Mouse (Mus musculus) granulocyte monocyte progenitor cell, adult 5-6 weeks (primary cell): ENCODE results near the gene Pgk1. TPM values are rescaled to one million over a fixed set of nuclear protein-coding genes. Genes with fewer than 3 reads are reported as not detected.
"Not testable (repeated sequence)": the region's sequence is repeated elsewhere in the genome, so short reads cannot be mapped to it uniquely, and the experiment has no call there.

Experiments used
- ATAC-seq: replicated peaks from 2 replicates; pipeline ENCODE4 v1.8.0; 2016; ENCODE audit warnings: mild to moderate bottlenecking, moderate TSS enrichment, inconsistent platforms; ENCODE audit not compliant: poor library complexity, severe bottlenecking
- total RNA-seq, 2 experiments: library from RNA; stranded (forward) in 1 of 2; stranded (reverse) in 1 of 2; fragments of 200-712, 200-1000 nt in 1 of 2; fragments of >200 nt in 1 of 2; fragmentation: Nextera tagmentation in 1 of 2; gene quantifications; 2 replicates each; pipeline ENCODE4 v1.2.3; 2014 to 2017

Pgk1 gene
- 363 and 404 TPM in 2 replicates for total RNA-seq (2014; fragmentation: Nextera tagmentation)
- 392 and 401 TPM in 2 replicates for total RNA-seq (2017)

DNA sequence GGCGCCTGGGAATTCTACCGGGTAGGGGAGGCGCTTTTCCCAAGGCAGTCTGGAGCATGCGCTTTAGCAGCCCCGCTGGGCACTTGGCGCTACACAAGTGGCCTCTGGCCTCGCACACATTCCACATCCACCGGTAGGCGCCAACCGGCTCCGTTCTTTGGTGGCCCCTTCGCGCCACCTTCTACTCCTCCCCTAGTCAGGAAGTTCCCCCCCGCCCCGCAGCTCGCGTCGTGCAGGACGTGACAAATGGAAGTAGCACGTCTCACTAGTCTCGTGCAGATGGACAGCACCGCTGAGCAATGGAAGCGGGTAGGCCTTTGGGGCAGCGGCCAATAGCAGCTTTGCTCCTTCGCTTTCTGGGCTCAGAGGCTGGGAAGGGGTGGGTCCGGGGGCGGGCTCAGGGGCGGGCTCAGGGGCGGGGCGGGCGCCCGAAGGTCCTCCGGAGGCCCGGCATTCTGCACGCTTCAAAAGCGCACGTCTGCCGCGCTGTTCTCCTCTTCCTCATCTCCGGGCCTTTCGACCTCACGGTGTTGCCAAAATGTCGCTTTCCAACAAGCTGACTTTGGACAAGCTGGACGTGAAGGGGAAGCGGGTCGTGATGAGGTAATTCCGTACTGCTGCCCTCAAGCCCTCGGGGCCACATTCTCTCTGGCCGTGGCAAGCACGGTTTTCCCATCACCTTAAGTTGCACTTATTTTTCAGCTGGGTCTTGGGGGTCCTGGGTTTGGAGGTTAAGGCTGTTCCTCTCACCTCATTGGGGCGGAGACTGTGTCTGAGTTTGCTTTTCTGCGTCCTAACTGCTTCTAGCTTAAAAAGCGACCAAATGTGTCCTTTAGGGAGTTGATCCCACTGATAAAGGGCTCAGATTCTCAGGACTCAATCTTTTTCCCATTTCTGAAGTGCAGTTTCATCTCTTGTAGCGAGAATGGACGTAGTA is at the start of gene Pgk1:
Pgk1 (plus strand) TSS at position 388 of the 937 bp plus-strand sequence.
- peak; percentile 85 for ATAC-seq

DNA sequence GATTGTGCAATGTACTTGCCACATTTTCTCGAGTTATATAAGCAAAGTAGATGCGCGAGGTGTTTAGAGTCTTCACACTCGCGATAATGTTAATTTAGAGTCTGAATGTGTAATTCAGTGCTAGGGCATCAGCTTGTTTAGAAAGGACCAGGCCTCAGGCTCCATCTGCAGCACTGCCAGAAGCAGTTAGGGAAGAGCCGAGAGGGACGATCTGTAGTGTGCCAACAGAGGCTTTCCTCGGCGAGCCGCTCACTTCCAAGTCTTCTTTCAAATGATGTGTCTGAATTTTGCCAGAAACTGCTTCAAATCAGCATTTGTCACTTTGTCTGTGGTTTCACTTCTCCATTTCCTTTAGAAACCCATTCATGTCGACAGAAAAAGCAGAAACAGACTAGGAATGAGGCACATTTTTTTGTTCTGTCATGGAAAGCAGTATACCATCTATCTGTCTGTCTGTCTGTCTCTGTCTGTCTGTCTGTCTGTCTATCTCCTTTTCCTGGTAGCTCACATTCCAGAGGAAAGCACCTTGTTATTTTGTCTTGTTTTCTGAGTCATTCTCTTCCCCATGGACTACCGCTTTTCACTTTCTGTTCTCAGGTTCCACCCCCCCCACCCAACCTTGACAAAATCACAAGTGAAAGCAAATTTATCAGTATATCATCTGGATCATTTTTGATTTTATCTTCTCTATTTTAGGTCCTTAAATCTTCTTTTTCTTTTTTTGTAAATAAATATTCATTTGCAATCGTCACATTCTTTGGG is 47.4 kb upstream of the Pgk1 start:
- ATAC-seq = peak; percentile 32

DNA sequence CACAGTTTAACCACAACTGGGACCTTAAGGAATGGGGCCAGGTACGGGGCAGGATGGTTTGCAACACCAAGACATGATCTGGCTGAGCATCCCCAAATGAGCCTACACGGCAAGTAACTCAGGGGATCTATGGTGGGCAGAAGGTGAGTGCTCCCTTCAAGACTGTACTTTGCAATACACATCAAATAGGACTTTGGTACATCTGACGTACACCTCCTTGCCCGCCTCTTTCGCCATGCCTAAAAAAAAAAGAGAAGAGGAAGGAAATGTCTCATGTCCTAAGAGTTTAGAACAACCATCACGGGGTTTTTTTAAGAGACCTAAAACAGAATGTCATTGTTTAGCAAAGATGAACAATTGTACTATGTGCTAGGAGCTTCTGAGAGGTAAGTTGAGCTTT is 44.0 kb upstream of the Pgk1 start, which contains the start of gene Tlr13:
Tlr13 (plus strand) TSS at position 269 of the 400 bp plus-strand sequence.
- peak; percentile 80 for ATAC-seq

DNA sequence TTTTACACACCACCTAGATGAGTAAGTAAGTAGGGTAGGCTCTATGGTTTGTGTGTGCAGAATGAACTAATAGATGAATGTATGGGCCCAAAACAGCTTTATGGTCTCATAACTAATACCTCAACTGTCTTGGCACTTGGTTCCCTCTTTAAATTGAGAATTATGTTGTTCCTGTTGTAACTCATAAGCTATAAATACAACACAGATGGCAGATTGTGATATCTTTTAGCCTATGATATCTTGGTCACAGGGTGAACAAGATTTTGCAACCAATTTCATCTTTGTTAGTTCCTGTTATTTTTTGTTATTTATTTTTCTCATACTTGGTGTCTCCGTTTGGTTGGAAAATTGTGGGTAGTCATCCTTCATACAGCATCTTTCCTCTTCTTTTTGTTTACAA is 38.7 kb upstream of the Pgk1 start:
- ATAC-seq = peak; percentile 50

DNA sequence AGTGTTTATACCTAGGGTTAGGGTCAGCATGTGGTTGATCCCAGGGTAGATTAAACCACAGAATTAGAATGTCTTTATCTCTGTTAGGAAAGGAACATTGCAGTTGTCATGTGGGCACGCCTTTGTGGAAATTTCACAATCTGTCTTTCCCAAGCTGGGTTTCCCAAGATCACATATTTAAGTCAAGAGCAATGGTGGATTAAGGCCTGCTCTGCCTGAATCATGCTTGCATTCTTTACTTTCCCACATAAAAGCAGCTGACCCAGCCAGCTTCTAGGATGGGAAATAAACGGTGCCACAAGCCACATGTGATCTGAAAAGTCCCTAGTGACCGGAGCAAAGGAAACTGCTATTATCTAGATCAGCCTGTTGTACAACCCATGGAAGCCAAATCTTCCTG is 37.4 kb upstream of the Pgk1 start:
- ATAC-seq = peak; percentile 56

DNA sequence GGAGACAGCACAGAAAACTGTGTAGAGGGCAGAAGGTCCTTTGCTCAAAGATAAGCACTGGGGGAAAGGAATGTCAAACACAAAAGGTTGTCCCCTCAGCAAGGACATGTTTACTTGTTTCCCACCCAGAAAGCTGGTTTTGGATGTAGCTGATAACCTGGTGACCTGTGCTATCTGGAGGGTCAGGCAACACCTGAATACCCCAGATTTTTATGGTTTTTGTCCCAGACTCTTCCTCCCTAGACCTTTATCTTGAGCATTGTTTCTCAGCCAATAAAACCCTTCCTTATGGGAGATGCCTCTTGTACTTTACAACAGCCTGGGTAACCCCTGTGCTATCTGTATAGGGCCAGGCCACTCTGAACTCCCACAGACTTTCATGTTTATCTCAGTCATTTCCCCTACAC is 32.7 kb upstream of the Pgk1 start:
- ATAC-seq = no peak

DNA sequence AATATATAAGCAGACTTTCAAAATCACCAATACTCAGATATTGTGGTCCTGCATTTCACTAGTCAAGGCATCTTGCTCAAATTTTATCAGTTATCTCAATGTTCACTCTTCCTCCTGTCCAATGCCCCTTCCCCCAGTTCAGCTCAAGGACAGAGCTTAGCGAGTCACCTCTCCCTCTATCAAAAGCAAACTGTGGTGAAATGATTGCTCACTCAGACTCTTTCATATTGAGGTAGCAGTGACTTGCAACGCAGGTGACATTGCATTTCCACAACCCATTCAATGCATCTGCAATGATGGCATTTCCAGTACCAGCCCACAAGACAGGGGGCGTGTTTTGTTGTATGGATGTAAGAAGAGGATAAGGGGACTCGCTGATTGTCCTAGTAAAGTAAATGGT is 31.0 kb upstream of the Pgk1 start:
- ATAC-seq = peak; percentile 11; the same call in 1 of the 2 replicates

DNA sequence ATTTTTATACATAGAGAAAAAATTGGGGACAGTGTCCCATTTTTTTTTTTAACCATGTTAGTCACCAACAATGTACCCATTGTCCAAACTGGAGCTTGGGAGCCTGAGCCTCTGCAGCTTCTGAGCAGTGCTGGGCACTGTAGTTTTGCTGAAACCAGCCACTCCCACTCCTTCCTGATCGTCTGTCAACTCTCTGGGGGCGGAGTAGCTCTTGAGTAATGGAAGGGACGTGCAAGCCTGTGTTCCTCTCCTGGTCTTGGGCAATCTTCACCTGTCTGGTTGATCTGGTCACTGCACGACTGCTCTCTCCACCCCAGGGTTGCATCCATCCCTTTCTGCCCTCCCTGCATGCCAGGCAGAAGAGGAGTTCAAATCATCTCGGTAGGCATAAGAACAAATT is 22.9 kb upstream of the Pgk1 start:
- peak; percentile 97 for ATAC-seq

DNA sequence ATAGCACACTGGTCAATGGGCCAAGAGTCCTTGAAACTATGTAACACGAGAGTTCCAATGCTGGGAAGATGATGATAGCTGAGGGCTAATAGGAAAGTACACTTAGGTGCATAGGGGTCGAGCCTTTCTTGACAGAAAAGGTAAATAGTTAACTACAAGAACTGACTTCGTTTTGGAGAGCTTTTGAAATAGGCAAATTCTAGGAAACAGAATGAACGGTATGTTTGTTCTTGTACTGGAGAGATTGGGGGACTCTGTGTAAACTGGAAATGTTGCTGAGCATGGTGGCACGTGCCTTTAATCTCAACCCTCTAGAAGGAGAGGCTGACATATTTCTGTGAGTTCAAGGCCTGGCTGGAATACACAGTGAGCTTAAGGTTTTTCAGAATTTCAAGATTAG is 22.3 kb upstream of the Pgk1 start:
- ATAC-seq = no peak

DNA sequence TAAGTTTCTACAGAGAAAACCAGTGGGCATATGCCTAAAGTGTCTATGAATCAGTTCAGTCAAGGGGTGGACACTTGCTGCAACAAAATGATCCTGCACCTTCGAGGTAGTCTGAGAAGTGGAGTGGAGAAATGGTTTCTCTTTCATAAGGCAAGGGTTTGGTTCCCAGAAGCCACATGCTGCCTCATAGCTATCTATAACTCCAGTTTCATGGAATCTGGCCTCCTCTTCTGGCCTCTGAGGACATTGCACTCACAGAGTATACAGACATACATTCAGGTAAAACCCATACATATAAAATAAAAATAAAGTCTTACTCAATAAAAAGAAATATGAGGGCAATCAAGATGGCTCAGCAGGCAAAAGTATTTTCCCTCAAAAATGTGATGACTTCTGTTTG is 21.8 kb upstream of the Pgk1 start:
- peak; percentile 95 for ATAC-seq

DNA sequence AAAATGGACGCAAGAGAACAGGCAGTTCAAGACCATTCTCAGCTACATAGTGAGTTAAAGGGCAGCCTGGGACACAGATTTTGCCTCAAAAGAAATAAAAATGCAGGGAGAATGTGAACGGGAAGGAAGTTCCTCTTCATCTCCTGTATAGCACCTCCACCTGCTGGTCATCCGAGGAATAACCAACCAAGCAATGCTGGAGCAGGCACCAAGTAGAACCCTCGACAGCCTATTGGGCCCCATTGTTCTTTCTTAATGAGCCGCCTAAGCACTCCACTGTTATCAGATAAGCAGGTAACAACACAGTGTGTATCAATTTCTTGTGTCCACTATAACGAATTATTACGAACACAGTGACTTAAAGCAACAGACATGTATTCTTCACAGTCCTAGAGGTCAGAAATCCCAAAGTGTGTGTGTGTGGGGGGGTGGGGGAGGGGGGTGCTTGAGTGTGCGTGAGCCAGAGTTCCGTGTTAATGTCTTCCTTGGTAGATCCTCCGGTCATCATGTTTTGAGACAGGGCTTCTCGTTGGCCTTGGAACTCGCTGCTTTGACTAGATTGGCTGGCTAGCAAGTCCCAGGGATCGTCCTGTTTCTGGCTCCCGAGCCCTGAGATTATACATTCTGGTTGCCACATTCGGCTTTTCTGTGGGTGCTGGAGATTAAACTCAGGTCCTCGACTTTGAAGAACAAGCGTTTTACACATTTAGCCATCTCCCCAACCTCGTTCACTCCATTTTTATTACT is 15.6 kb upstream of the Pgk1 start:
- peak; percentile 98 for ATAC-seq

DNA sequence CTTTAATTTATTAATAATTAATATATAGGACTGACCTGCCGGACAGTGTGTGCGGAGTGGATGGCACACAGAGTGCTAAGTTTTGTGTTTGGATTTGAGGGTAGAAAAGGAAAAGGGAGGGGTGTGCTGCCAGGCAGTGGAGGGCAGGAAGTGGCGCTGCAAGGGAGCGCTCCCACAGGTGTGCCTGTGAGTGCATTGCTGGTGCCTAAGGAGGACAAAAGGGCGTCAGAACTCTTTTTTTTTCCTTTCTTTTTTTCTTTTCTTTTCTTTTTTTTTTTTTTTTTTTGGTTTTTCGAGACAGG is 15.1 kb upstream of the Pgk1 start:
- ATAC-seq = no peak; the same call in 1 of the 2 replicates

DNA sequence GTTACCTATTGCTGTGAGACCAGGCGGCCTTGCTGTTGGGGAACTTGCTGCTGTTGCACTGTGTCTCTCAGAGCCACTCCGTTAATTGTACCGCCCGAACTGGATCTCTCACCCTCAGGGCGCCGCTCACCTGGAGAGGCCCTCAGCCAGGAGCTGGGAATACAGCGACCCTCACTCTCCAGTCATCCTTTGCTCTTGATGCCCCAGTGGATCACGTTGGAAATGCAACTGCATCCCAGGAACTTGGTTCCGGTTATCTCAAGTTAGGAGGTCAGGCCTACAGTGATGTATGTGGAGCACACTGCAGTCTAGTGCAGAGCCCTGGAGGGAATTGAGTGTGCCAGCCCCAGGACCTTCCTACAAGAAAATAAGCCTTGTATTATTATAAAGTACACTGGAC is 10.6 kb upstream of the Pgk1 start:
- no peak for ATAC-seq

DNA sequence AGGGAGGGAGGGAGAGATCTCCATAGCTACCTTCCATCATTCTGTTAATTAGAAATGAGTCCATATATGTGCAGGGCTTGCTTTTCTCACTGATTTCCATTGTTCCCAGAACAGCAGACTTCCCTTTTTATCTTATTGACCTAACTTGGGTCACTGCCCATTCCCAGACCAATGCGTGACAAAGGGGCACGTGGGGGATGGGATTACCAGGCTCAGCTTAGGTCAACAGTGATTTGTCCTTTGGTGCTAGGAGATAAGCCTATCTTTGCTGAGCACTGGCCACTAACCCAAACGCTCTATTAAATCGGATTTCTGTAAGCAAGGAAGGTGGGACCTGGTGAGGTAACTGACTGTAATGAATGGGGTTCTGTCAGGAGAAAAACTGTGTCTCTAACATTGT is 2.6 kb upstream of the Pgk1 start:
- no peak for ATAC-seq

DNA sequence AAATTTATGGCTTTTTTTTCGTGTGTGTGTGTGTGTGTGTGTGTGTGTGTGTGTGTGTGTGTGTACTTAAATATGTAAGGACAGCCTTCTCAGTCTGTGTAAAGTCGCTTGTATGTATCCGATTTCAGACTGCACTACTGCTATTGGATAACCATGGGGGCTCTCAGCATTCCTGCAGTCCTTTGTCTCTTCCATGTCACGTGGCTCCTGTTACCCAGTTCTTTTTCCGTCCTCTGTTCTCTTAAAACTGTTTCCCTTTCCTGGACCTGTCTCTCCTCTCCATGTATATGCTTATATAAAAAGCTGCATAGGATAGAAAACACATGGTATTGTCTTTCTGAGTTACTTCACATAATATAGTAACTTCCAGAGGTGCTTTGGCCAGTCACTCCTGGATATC is 1.2 kb upstream of the Pgk1 start:
- ATAC-seq = no peak

DNA sequence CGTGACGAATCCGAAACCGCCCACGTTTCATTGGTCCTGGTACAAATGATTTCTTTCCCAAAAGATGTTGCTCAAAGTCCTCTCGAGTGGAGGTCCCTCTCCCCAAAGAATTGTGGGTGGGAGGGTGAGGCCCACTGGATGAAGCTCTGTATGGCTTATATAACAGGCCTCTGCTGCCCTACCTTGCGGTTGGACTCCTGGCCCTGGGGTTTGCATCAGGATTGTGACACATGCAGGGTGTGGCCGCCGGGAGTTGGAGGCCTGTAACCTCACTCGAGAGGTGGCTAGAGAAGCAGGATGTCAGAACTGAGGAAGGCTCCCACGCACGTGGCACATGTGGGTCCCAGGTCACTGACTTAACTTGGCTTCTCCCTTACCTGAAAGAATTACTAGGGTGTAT is 837 bp downstream of the Pgk1 start:
- peak; percentile 57 for ATAC-seq

DNA sequence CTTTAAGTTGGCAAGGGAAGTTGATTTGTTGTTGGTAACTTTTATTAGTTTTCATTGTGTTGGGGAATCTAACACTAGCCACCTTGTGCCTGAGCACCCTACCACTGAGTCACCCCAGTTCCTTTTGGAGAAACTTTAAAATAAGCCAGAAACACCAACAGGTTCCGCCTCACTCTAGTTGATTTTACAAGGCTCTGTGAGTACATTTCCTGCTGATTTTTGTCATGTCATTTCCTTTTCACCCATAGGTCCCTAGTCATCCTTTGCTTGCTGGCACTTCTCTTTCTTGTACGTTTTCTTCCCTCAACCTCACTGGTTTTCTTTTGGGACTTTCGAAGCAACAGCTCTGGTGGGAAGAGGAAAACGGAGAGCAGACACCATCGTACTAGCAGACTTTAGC is 2.5 kb downstream of the Pgk1 start:
- peak; percentile 44 for ATAC-seq

DNA sequence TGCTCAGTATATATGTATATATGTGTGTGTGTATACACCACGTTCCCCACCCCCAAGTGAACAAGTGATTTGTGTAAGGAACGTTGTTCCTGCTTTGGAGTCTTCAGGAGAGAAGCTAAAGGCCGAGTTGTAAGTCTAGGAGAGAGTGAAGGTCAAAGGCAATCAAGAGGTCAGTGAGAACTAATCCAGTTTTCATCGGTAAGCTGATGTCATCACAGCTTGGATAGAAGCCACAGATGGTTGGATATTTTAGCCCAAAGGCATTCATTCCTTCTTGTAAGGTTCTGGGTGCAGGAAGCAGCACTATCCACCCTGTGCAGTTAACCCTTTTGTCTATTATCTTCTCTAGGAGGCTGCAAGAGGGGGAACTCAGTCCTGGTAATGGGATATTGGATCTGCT is 3.2 kb downstream of the Pgk1 start:
- ATAC-seq = no peak

DNA sequence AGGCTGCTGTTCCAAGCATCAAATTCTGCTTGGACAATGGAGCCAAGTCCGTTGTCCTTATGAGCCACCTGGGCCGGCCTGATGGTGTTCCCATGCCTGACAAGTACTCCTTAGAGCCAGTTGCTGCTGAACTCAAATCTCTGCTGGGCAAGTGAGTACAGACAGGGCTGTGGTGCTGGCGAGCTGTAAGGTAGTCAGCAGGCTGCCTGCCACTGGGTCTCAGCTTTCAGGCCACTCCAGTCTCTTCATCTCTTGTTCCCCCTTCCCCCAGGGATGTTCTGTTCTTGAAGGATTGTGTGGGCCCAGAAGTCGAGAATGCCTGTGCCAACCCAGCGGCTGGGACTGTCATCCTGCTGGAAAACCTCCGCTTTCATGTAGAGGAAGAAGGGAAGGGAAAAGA is 7.5 kb downstream of the Pgk1 start:
- ATAC-seq = not testable (repeated sequence)

DNA sequence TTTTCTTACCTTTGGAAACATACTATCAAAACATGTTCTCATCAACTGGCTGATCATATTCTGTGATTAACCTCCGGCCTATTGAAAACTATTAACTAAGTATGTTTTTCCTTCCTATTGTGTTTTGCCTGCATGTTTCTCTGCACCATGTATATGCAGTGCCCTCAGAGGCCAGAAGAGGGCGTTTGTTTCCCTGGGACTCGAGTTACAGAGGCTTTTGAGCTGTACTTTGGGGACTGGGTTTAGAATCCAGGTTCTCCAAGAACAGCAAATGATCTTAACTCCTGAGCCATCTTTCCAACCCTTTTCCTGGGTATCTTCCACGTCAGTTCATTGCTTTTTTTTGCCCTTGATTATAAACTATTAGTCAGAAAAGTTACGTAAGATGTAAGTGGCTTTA is 10.4 kb downstream of the Pgk1 start:
- peak; percentile 42; the same call in 1 of the 2 replicates for ATAC-seq

DNA sequence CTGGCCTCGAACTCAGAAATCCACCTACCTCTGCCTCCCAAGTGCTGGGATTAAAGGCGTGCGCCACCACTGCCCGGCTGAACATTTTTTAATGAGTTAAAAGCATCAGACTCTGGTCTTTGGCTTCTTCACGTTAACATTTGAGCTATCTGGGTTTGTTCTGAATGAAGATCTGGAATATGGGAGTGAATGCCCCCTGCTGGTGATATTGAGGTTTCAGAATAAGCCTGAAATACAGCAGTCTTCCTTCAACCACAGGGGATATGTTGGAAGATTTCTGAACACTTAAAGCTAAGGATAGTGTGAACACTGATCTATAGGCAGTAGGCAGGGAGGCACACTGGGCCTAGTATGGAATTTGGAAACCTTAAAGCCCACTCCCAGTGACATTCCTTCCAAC is 12.0 kb downstream of the Pgk1 start:
- ATAC-seq = no peak; the same call in 1 of the 2 replicates
